Mouse (Mus musculus) limb, embryonic 11.5 days (tissue): ENCODE measurements around the gene Dnah5. TPM values are rescaled to one million over a fixed set of nuclear protein-coding genes. Genes with fewer than 3 reads are reported as not detected.
"Not testable (repeated sequence)": the region's sequence is repeated elsewhere in the genome, so short reads cannot be mapped to it uniquely, and the experiment has no call there.

ENCODE experiments used
- ATAC-seq: fragments of 200-750 bp; cut with Nextera tagmentation; 2 replicates; pipeline ENCODE4 v1.8.0; 2017; ENCODE audit warnings: low read depth; ENCODE audit not compliant: insufficient number of reproducible peaks, low FRiP score, low TSS enrichment
- DNase-seq: peaks from one replicate; pipeline ENCODE4 v3.0.0-alpha.2; 2015; ENCODE audit warnings: low spot score
- H3K27ac ChIP-seq: fragments of 300-500 bp; sonication (generic); replicated peaks from 2 replicates; pipeline ENCODE4 v1.5.1; 2014; ENCODE audit warnings: low read depth, mild to moderate bottlenecking, low read length
- H3K27me3 ChIP-seq: fragments of 300-500 bp; sonication (generic); 2 replicates; pipeline ENCODE4 v1.6.1; 2014; ENCODE audit warnings: mild to moderate bottlenecking, low read length, mixed read lengths; ENCODE audit not compliant: control insufficient read depth, insufficient read depth
- H3K36me3 ChIP-seq: fragments of 300-500 bp; sonication (generic); 2 replicates; pipeline ENCODE4 v1.6.1; 2014; ENCODE audit warnings: mild to moderate bottlenecking, low read length, moderate library complexity, mixed read lengths; ENCODE audit not compliant: control insufficient read depth, insufficient read depth
- H3K4me1 ChIP-seq: fragments of 300-500 bp; sonication (generic); 2 replicates; pipeline ENCODE4 v1.6.1; 2014; ENCODE audit warnings: low read length, mixed read lengths; ENCODE audit not compliant: control insufficient read depth, insufficient read depth
- H3K4me2 ChIP-seq: fragments of 300-500 bp; sonication (generic); 2 replicates; pipeline ENCODE4 v1.6.1; 2014; ENCODE audit warnings: low read depth, mild to moderate bottlenecking, moderate library complexity; ENCODE audit not compliant: severe bottlenecking
- H3K4me3 ChIP-seq: fragments of 300-500 bp; sonication (generic); 2 replicates; pipeline ENCODE4 v1.5.1; 2014; ENCODE audit warnings: low read depth, low read length
- H3K9ac ChIP-seq: fragments of 300-500 bp; sonication (generic); 2 replicates; pipeline ENCODE4 v1.6.1; 2014; ENCODE audit warnings: mild to moderate bottlenecking, low read length
- H3K9me3 ChIP-seq: fragments of 300-500 bp; sonication (generic); 2 replicates; pipeline ENCODE4 v1.6.1; 2016; ENCODE audit warnings: low read length; ENCODE audit not compliant: control insufficient read depth
- WGBS: fragments of 180-500 bp; shearing (Covaris S2); extraction: QIAGEN DNeasy Blood & Tissue Kit; methylation state at CpG from one replicate; pipeline ENCODE4 v1.1.7; 2014; 5-methylcytosine and 5-hydroxymethylcytosine counted together
- polyA plus RNA-seq: library from polyadenylated mRNA; unstranded; fragments of >200 nt; fragmentation: Nextera tagmentation; extraction: Ambion mirVana; gene quantifications from 2 replicates; pipeline ENCODE4 v1.2.1, GENCODE M21; 2014

The Dnah5 gene
- polyA plus RNA-seq, 1 experiment from 2014 or later, result not detected

- no peak overlapping the region for H3K4me2 ChIP-seq
- no peak overlapping the region for H3K4me3 ChIP-seq
- no peak for DNase-seq
- WGBS, result 73% methylated on average over 3 of the region's 3 CpGs
- no peaks in the 10 kb centered on the region for H3K9me3 ChIP-seq
- no peaks in the 10 kb centered on the region for H3K27me3 ChIP-seq
- no peaks in the 10 kb centered on the region for H3K36me3 ChIP-seq
- no peaks in the 10 kb centered on the region for H3K4me1 ChIP-seq
- no peak for ATAC-seq
- H3K9ac ChIP-seq, result no peak overlapping the region
- H3K27ac ChIP-seq, result no peak overlapping the region
These were observed 177.4 kb downstream of the Dnah5 start for GRCm38 (mm10) chr15:28380909-28381308.

- H3K4me2 ChIP-seq, H3K27me3 ChIP-seq, DNase-seq, H3K36me3 ChIP-seq, H3K4me3 ChIP-seq, H3K4me1 ChIP-seq, H3K9ac ChIP-seq, H3K9me3 ChIP-seq, H3K27ac ChIP-seq, ATAC-seq: not testable (repeated sequence)
These were observed 190.2 kb downstream of the Dnah5 start for GRCm38 (mm10) chr15:28393723-28394122.

- 74% methylated on average over 4 of the region's 4 CpGs for WGBS
- no peaks in the 10 kb centered on the region; the same call in 1 of the 2 replicates for H3K9me3 ChIP-seq
These were observed 191.9 kb downstream of the Dnah5 start for GRCm38 (mm10) chr15:28395481-28395880.

GRCm38 (mm10) chr15:28398472-28398871 is 194.9 kb downstream of the Dnah5 start:
- DNase-seq (no peak), ATAC-seq (no peak)
- Histone ChIP-seq H3K4me3 (no peak overlapping the region), H3K9me3 (no peaks in the 10 kb centered on the region; the same call in 1 of the 2 replicates), H3K27me3 (no peaks in the 10 kb centered on the region), H3K4me2 (no peak overlapping the region), H3K36me3 (no peaks in the 10 kb centered on the region), H3K9ac (no peak overlapping the region), H3K27ac (no peak overlapping the region), H3K4me1 (no peaks in the 10 kb centered on the region)
- WGBS, result 100% methylated on average over 1 of the region's 1 CpGs

More at GRCm38 (mm10) chr15:28395481-28395880, 191.9 kb downstream of the Dnah5 start:
- H3K27me3 ChIP-seq, result no peaks in the 10 kb centered on the region
- ATAC-seq (no peak), DNase-seq (no peak)
- no peak overlapping the region for H3K9ac ChIP-seq
- no peaks in the 10 kb centered on the region for H3K4me1 ChIP-seq
- H3K27ac ChIP-seq, result no peak overlapping the region
- H3K4me3 ChIP-seq, result no peak overlapping the region
- H3K36me3 ChIP-seq, result no peaks in the 10 kb centered on the region
- H3K4me2 ChIP-seq, result no peak overlapping the region

- H3K4me2 ChIP-seq, result no peak overlapping the region
- no peak overlapping the region for H3K27ac ChIP-seq
- H3K4me1 ChIP-seq, result no peaks in the 10 kb centered on the region
- WGBS, result 88% methylated on average over 8 of the region's 8 CpGs
- no peak for DNase-seq
- no peak overlapping the region for H3K4me3 ChIP-seq
- no peak for ATAC-seq
- H3K36me3 ChIP-seq, result no peaks in the 10 kb centered on the region
- H3K9ac ChIP-seq, result no peak overlapping the region
- H3K27me3 ChIP-seq, result no peaks in the 10 kb centered on the region
- H3K9me3 ChIP-seq, result no peaks in the 10 kb centered on the region; the same call in 1 of the 2 replicates
These were observed 195.7 kb downstream of the Dnah5 start for GRCm38 (mm10) chr15:28399258-28399657.

GRCm38 (mm10) chr15:28404630-28405029 is 201.1 kb downstream of the Dnah5 start:
- no peaks in the 10 kb centered on the region for H3K4me1 ChIP-seq
- H3K4me2 ChIP-seq, result no peak overlapping the region
- H3K9me3 ChIP-seq, result no peaks in the 10 kb centered on the region
- DNase-seq (no peak), ATAC-seq (no peak)
- H3K36me3 ChIP-seq, result no peaks in the 10 kb centered on the region
- H3K27me3 ChIP-seq, result no peaks in the 10 kb centered on the region
- no peak overlapping the region for H3K9ac ChIP-seq
- WGBS, result 70% methylated on average over 3 of the region's 3 CpGs
- no peak overlapping the region for H3K4me3 ChIP-seq
- H3K27ac ChIP-seq, result no peak overlapping the region

- ATAC-seq (no peak), DNase-seq (no peak)
- no peaks in the 10 kb centered on the region for H3K9me3 ChIP-seq
- H3K4me2 ChIP-seq, result no peak overlapping the region
- H3K27ac ChIP-seq, result no peak overlapping the region
- no peaks in the 10 kb centered on the region for H3K27me3 ChIP-seq
- no peaks in the 10 kb centered on the region for H3K4me1 ChIP-seq
- H3K9ac ChIP-seq, result no peak overlapping the region
- no peak overlapping the region for H3K4me3 ChIP-seq
- 54% methylated on average over 2 of the region's 2 CpGs for WGBS
- no peaks in the 10 kb centered on the region for H3K36me3 ChIP-seq
These were observed 201.6 kb downstream of the Dnah5 start for GRCm38 (mm10) chr15:28405136-28405535.

- DNase-seq (no peak), ATAC-seq (no peak; the same call in 1 of the 2 replicates)
- no peak overlapping the region for H3K27ac ChIP-seq
- H3K27me3 ChIP-seq, result no peaks in the 10 kb centered on the region
- H3K4me3 ChIP-seq, result no peak overlapping the region
- no peak overlapping the region for H3K9ac ChIP-seq
- H3K9me3 ChIP-seq, result no peaks in the 10 kb centered on the region
- H3K4me2 ChIP-seq, result no peak overlapping the region
- no peaks in the 10 kb centered on the region for H3K36me3 ChIP-seq
- 51% methylated on average over 4 of the region's 4 CpGs for WGBS
- H3K4me1 ChIP-seq, result no peaks in the 10 kb centered on the region
These were observed 236.2 kb downstream of the Dnah5 start for GRCm38 (mm10) chr15:28439702-28440101.

- DNase-seq (no peak), ATAC-seq (no peak)
- Histone ChIP-seq H3K4me2 (no peak overlapping the region), H3K9ac (no peak overlapping the region), H3K36me3 (no peaks in the 10 kb centered on the region), H3K4me3 (no peak overlapping the region), H3K9me3 (no peaks in the 10 kb centered on the region), H3K27me3 (no peaks in the 10 kb centered on the region), H3K27ac (no peak overlapping the region), H3K4me1 (no peaks in the 10 kb centered on the region)
- 91% methylated on average over 4 of the region's 4 CpGs for WGBS
These were observed 240.9 kb downstream of the Dnah5 start for GRCm38 (mm10) chr15:28444494-28444893.
